In the genomic region with DNA sequence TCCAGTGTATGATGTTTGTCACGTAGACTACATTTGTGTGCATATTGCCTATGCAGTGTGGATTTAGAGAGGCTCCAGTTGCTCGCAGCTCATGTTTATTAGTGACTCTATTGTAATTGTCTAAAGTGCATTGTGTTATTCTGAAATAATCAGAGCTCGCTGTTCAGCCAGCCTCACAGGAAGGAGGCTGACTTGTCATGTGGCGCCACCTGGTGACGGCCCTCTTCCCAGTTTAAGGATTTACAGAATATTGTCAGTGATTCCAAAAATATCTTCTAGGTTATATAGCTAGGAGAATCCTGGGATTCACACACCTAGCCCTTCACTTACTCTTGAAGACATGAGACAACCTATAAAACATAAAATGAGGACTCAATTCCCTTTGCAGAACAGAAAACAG, we compare ENCODE assay signal across 8 mouse cellular contexts. TPM values are rescaled to one million over a fixed set of nuclear protein-coding genes. Genes with fewer than 3 reads are reported as not detected.
DNase-seq lines count a peak whose midpoint lies in the region; ATAC-seq lines count a peak whose summit lies in the region.

No protein-coding gene starts in this region.

- H3K27ac ChIP-seq in liver, embryonic 12.5 days = no peak overlapping the region

- H3K4me2 ChIP-seq in liver, embryonic 12.5 days = no peak overlapping the region

- peak; percentile 69 for ATAC-seq in activated CD4-positive, CD25-positive, alpha-beta regulatory T cell, adult 4 months
- 0 out of 2 replicates have a peak, but pooled peaks have one; percentile 44 for ATAC-seq in liver, embryonic 12.5 days

- H3K36me3 ChIP-seq in liver, embryonic 12.5 days = peaks cover 89% of the 10 kb centered on the region

- no peaks in the 10 kb centered on the region for H3K9me3 ChIP-seq in liver, embryonic 12.5 days (replicated peaks)

- H3K4me1 ChIP-seq in liver, embryonic 12.5 days = no peaks in the 10 kb centered on the region

- H3K4me3 ChIP-seq in liver, embryonic 12.5 days = no peak overlapping the region

- no peak overlapping the region for H3K9ac ChIP-seq in liver, embryonic 12.5 days

- 53% methylated on average over 5 of the region's 5 CpGs for WGBS in liver, embryonic 12.5 days (ENCODE audit: insufficient replicate concordance)

- no peaks in the 10 kb centered on the region for H3K27me3 ChIP-seq in liver, embryonic 12.5 days (replicated peaks)

- peak; percentile 68 for DNase-seq in CD4-positive helper T cell, adult 2 months (ENCODE audit: low read depth, low spot score)
- peak; percentile 77 to 91 for DNase-seq in cerebellum, postnatal 25 days
- DNase-seq in gastrocnemius, adult 18-20 months (ENCODE audit: low spot score) = peak; percentile 71
- peak; percentile 91 for DNase-seq in kidney, postnatal 10 days
- peak; percentile 67 for DNase-seq in ovary, postnatal 14 days (ENCODE audit: low spot score)
- peak; percentile 89 for DNase-seq in thymus, postnatal 14 days

RNA-seq across cellular contexts. Expression of a gene that starts 32.0 kb away (rescaled TPM):
- polyA plus RNA-seq in activated CD4-positive, CD25-positive, alpha-beta regulatory T cell, adult 4 months (2017; shearing (Covaris generic)) = 1 to 10 TPM; 1.1 to 2.9 TPM
- total RNA-seq in gastrocnemius, adult 18-20 months (2021) = under 1 TPM; 0.53 to 0.59 TPM
- 1.0 and 1.1 TPM in 2 replicates for polyA plus RNA-seq in liver, embryonic 12.5 days (2016; fragmentation: Nextera tagmentation; extraction: Ambion mirVana)

RNA-seq across cellular contexts. Expression of a gene that starts 32.1 kb away (rescaled TPM):
- polyA plus RNA-seq in activated CD4-positive, CD25-positive, alpha-beta regulatory T cell, adult 4 months (2017; shearing (Covaris generic)) = 10 to 100 TPM; 60.0 to 79.8 TPM
- total RNA-seq in gastrocnemius, adult 18-20 months (2021) = 10 to 100 TPM; 19.4 to 21.6 TPM
- polyA plus RNA-seq in liver, embryonic 12.5 days (2016; fragmentation: Nextera tagmentation; extraction: Ambion mirVana) = 35.1 and 39.4 TPM in 2 replicates
